Mouse (Mus musculus) cerebellum, postnatal 25 days (tissue): ENCODE results near the gene Hist1h4h.
A peak's percentile ranks its signal among the peaks of the same experiment; 100 is the strongest.
"Not testable (repeated sequence)": the region's sequence is repeated elsewhere in the genome, so short reads cannot be mapped to it uniquely, and the experiment has no call there.

ENCODE experiments used
- DNase-seq, 2 experiments: peaks; one replicate each; pipeline ENCODE4 v3.0.0; 2021; ENCODE audit warnings: mixed read lengths in 2 of 2

Hist1h4h gene

GRCm38 (mm10) chr13:23535137-23536075 is 4.6 kb downstream of the Hist1h4h start, which contains the start of gene Hist1h3g:
Hist1h3g (plus strand) TSS chr13:23535422.
- DNase-seq: peak; percentile 80 to 89

- DNase-seq: no peak
These were observed 5.4 kb downstream of the Hist1h4h start for GRCm38 (mm10) chr13:23536076-23536822.

- DNase-seq: no peak
These were observed 6.3 kb downstream of the Hist1h4h start for GRCm38 (mm10) chr13:23537006-23537710.

- DNase-seq: no peak
These were observed 7.4 kb downstream of the Hist1h4h start for GRCm38 (mm10) chr13:23538249-23538648.

GRCm38 (mm10) chr13:23539821-23540220 is 9.0 kb downstream of the Hist1h4h start:
- not testable (repeated sequence) for DNase-seq

- DNase-seq: no peak
These were observed 10.6 kb downstream of the Hist1h4h start for GRCm38 (mm10) chr13:23541497-23541896.

- DNase-seq: not testable (repeated sequence)
These were observed 11.6 kb downstream of the Hist1h4h start for GRCm38 (mm10) chr13:23542225-23542980.

- peak; percentile 42 to 54 for DNase-seq
These were observed 12.3 kb downstream of the Hist1h4h start, which contains the start of gene Hist1h2bh for GRCm38 (mm10) chr13:23542999-23543607. Hist1h2bh (minus strand) TSS chr13:23543392.

GRCm38 (mm10) chr13:23543965-23544786 is 13.3 kb downstream of the Hist1h4h start, which contains the start of gene Hist1h3f:
Hist1h3f (plus strand) TSS chr13:23544052.
- DNase-seq: peak; percentile 69 to 78

GRCm38 (mm10) chr13:23544787-23545120 is 13.9 kb downstream of the Hist1h4h start:
- peak; percentile 26 to 35 for DNase-seq

- no peak for DNase-seq
These were observed 15.8 kb downstream of the Hist1h4h start for GRCm38 (mm10) chr13:23546694-23547093.

- DNase-seq: no peak
These were observed 19.9 kb downstream of the Hist1h4h start for GRCm38 (mm10) chr13:23550761-23551145.

GRCm38 (mm10) chr13:23551146-23551834 is 20.4 kb downstream of the Hist1h4h start, which contains the start of gene Hist1h4f:
Hist1h4f (minus strand) TSS chr13:23551648.
- peak; percentile 87 to 89 for DNase-seq

- DNase-seq: no peak
These were observed 21.4 kb downstream of the Hist1h4h start for GRCm38 (mm10) chr13:23551931-23552914.

GRCm38 (mm10) chr13:23552962-23553361 is 22.1 kb downstream of the Hist1h4h start, which contains the start of gene Hist1h1d:
Hist1h1d (plus strand) TSS chr13:23553262.
- DNase-seq: no peak

GRCm38 (mm10) chr13:23554393-23554792 is 23.5 kb downstream of the Hist1h4h start:
- no peak for DNase-seq

- peak; percentile 77 to 83 for DNase-seq
These were observed 24.3 kb downstream of the Hist1h4h start for GRCm38 (mm10) chr13:23554925-23555838.
